Mouse (Mus musculus): ENCODE measurements around the gene Ubiad1. TPM values are rescaled to one million over a fixed set of nuclear protein-coding genes. Genes with fewer than 3 reads are reported as not detected.
A peak's percentile ranks its signal among the peaks of the same experiment; 100 is the strongest.

Gene Ubiad1
- polyA plus RNA-seq, 1 experiment from 2014 or later = 18.3 TPM

DNA sequence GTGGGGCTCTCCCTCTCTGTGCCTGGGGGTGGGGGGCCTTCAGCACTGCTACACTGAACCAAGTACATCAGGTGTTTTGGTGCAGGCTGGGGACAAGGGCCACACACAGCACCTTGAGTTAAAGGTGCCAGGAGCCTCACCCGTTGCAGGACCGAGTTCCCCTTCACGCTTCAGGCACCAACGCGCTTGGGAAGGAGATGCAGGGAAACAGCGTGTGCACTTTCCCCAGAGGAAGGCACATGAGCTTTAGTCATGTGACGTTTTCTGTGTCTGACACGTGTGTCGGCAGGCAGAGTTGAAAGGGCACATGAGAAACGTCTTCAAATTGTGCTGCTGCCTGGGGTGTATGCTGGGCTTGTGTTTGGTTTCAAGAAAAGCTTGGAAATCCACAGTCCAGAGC, 23.8 kb upstream of the Ubiad1 start:
- H3K36me3 ChIP-seq = peaks cover 98% of the 10 kb centered on the region
- no peak for ATAC-seq
- H3K4me2 ChIP-seq = no peak overlapping the region
- H3K27me3 ChIP-seq (replicated peaks) = no peaks in the 10 kb centered on the region
- H3K27ac ChIP-seq = no peak overlapping the region
- no peak overlapping the region for H3K9ac ChIP-seq
- H3K4me1 ChIP-seq = no peaks in the 10 kb centered on the region
- 91% methylated on average over 10 of the region's 10 CpGs for WGBS (ENCODE audit: insufficient replicate concordance)
- no peak overlapping the region for H3K4me3 ChIP-seq
- H3K9me3 ChIP-seq (replicated peaks) = no peaks in the 10 kb centered on the region

- Histone ChIP-seq H3K36me3 (peaks cover 98% of the 10 kb centered on the region), H3K9ac (no peak overlapping the region), H3K27me3 (replicated peaks) (no peaks in the 10 kb centered on the region), H3K4me2 (no peak overlapping the region), H3K9me3 (replicated peaks) (no peaks in the 10 kb centered on the region), H3K27ac (no peak overlapping the region), H3K4me1 (no peaks in the 10 kb centered on the region), H3K4me3 (no peak overlapping the region)
- WGBS (ENCODE audit: insufficient replicate concordance) = 85% methylated on average over 5 of the region's 5 CpGs
- no peak for ATAC-seq
Measured at GRCm38 (mm10) chr4:148466511-148467079, 22.0 kb upstream of the Ubiad1 start.

GRCm38 (mm10) chr4:148464869-148465268, 20.3 kb upstream of the Ubiad1 start:
- Histone ChIP-seq H3K4me3 (no peak overlapping the region), H3K36me3 (peaks cover 98% of the 10 kb centered on the region), H3K27me3 (replicated peaks) (no peaks in the 10 kb centered on the region), H3K27ac (no peak overlapping the region), H3K4me1 (no peaks in the 10 kb centered on the region), H3K9ac (no peak overlapping the region), H3K9me3 (replicated peaks) (no peaks in the 10 kb centered on the region), H3K4me2 (no peak overlapping the region)
- 91% methylated on average over 12 of the region's 12 CpGs for WGBS (ENCODE audit: insufficient replicate concordance)
- no peak for ATAC-seq

GRCm38 (mm10) chr4:148464301-148464700, 19.7 kb upstream of the Ubiad1 start:
- no peak overlapping the region for H3K4me3 ChIP-seq
- no peak for ATAC-seq
- H3K27me3 ChIP-seq (replicated peaks) = no peaks in the 10 kb centered on the region
- WGBS (ENCODE audit: insufficient replicate concordance) = 92% methylated on average over 12 of the region's 12 CpGs
- H3K4me2 ChIP-seq = no peak overlapping the region
- H3K27ac ChIP-seq = no peak overlapping the region
- no peaks in the 10 kb centered on the region for H3K4me1 ChIP-seq
- H3K9ac ChIP-seq = no peak overlapping the region
- peaks cover 98% of the 10 kb centered on the region for H3K36me3 ChIP-seq
- no peaks in the 10 kb centered on the region for H3K9me3 ChIP-seq (replicated peaks)

DNA sequence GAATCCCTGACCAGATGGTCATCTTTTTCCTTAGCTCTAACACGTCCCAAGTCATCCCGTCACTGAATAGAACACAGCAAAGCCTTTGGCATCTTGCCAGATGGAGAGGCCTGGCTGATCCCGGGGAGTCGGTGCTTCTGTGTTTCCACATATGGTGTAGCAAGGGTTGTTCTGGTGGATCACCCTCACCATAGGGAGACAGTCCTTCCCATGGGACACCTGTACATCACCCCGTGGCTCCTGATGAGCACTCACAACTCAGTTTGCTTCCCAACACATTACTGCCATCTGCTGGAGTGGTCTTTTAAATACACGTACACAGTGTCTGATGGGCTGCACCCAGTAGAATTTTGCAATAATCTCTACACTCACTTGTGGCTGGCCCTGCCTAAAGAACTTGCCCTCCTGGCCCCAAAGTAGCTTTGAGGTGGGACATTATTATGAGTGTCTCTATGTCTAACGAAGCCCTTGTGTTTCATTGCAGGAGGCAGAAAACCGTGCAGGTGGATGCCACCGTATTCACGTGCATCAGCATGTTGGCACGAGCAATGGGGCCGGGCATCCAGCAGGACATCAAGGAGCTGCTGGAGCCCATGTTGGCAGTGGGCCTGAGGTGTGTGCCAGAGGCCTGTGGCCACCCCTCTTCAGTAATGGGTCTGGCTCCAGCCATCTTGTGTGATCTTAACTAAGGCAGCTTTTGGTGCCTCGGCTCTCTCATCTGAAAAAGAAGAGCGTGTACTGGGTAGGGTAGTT, 18.8 kb upstream of the Ubiad1 start:
- H3K9me3 ChIP-seq (replicated peaks) = no peaks in the 10 kb centered on the region
- no peak overlapping the region for H3K4me3 ChIP-seq
- peaks cover 98% of the 10 kb centered on the region for H3K36me3 ChIP-seq
- no peaks in the 10 kb centered on the region for H3K27me3 ChIP-seq (replicated peaks)
- 82% methylated on average over 14 of the region's 14 CpGs for WGBS (ENCODE audit: insufficient replicate concordance)
- no peak overlapping the region for H3K9ac ChIP-seq
- H3K4me1 ChIP-seq = no peaks in the 10 kb centered on the region
- H3K4me2 ChIP-seq = no peak overlapping the region
- H3K27ac ChIP-seq = no peak overlapping the region
- ATAC-seq = peak; percentile 27

DNA sequence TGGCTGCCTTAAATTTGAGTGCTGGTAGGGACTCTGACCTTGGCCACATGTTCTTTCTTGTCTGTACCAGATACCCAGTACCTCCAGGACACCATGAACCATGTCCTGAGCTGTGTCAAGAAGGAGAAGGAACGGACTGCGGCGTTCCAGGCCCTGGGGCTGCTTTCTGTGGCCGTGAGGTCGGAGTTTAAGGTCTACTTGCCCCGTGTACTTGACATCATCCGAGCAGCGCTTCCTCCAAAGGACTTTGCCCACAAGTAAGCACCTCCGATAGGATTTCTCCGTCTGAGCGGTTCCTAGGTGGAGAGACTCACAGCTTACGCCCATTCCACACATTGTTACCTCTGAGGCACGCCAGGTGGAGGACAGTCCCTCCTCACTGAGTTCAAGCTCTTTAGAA, 18.1 kb upstream of the Ubiad1 start:
- H3K4me1 ChIP-seq = no peaks in the 10 kb centered on the region
- WGBS (ENCODE audit: insufficient replicate concordance) = 84% methylated on average over 13 of the region's 13 CpGs

DNA sequence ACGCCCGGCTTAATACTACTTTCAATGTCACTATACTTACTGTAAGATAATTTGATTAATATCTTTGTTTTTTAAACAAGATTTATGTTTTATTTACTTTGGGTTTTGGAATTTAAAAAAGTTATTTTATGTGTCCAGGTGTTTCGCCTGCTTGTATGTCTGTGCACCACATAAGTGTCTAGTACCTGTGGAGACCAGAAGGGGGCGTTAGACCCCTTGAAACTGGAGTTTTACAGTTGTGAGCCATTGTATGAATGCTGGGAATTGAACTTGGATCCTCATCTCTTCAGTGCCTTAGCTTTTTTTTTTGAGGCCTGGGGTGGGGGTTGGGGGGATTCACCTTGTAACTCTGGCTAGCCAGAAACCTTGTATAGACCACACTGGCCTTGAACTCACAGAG, 17.2 kb upstream of the Ubiad1 start:
- Histone ChIP-seq H3K36me3 (peaks cover 98% of the 10 kb centered on the region), H3K9ac (no peak overlapping the region), H3K4me3 (no peak overlapping the region), H3K27me3 (replicated peaks) (no peaks in the 10 kb centered on the region), H3K4me2 (no peak overlapping the region), H3K9me3 (replicated peaks) (no peaks in the 10 kb centered on the region), H3K4me1 (no peaks in the 10 kb centered on the region), H3K27ac (no peak overlapping the region)
- WGBS (ENCODE audit: insufficient replicate concordance) = 75% methylated on average over 4 of the region's 4 CpGs
- ATAC-seq = no peak

More for the DNA sequence above, 18.1 kb upstream of the Ubiad1 start:
- Histone ChIP-seq H3K27me3 (replicated peaks) (no peaks in the 10 kb centered on the region), H3K9ac (no peak overlapping the region), H3K9me3 (replicated peaks) (no peaks in the 10 kb centered on the region), H3K36me3 (peaks cover 98% of the 10 kb centered on the region), H3K4me2 (no peak overlapping the region), H3K4me3 (no peak overlapping the region), H3K27ac (no peak overlapping the region)
- no peak for ATAC-seq

DNA sequence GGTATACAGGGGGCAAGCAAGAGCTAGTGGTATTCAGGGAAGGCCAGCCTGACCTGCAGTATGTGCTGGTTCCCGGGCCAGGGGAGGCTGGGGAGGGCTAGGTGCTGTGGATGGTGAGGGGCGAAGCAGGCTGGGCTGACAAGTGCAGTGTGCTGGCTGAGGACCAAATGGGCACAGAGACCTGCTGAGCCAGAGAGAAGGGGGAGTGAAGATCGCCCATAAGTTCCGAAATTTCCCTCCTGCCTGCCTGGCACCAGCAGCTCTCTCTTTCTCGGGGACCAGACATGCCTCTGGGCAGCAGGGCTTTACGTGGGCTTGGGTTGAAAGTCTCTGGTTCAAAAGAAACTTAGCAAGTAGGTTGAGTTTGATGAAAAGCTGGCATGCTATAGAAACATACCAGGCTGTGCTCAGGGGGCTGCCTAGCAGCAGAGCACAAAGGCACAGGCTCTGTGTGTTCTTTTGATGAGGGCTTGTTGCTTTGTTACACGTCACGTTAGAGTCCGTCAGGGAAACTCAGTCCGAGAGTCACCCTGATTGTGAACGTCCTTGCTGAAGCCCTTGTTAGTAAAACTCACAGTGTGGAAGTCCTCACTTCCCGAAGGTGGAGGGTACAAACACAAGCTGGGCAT, 16.2 kb upstream of the Ubiad1 start:
- no peak overlapping the region for H3K27ac ChIP-seq
- H3K36me3 ChIP-seq = peaks cover 98% of the 10 kb centered on the region
- no peaks in the 10 kb centered on the region for H3K27me3 ChIP-seq (replicated peaks)
- ATAC-seq = no peak
- H3K4me3 ChIP-seq = no peak overlapping the region
- H3K4me1 ChIP-seq = no peaks in the 10 kb centered on the region
- H3K9ac ChIP-seq = no peak overlapping the region
- H3K9me3 ChIP-seq (replicated peaks) = no peaks in the 10 kb centered on the region
- WGBS (ENCODE audit: insufficient replicate concordance) = 86% methylated on average over 12 of the region's 12 CpGs
- H3K4me2 ChIP-seq = no peak overlapping the region

DNA sequence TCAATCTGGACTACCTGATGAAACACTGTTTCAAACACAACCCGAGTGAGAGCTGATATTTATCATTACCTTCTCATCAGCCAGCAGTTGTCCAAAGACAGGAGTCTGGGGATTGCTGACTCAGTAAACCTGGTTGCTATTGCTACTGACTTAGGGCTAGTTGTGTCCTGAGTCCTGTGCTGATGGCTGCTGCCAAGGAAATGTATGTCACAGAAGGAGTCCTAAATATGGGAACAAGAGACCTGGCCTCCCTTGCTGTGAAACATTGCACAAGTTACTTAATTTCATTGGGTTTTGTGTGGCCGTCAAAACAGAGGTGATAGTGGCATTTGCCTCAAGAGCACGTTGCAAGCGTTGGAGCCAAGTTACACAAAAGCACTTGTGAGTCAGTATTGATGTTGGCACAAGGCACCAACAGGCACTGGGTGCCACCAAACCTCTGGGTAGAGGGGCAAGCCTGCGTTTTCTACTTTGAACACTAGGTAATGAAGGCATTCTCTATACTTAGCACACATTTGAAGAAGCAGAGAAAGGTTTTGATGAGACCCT, 11.0 kb upstream of the Ubiad1 start:
- Histone ChIP-seq H3K4me3 (no peak overlapping the region), H3K27me3 (replicated peaks) (no peaks in the 10 kb centered on the region), H3K9ac (no peak overlapping the region), H3K4me2 (no peak overlapping the region), H3K4me1 (no peaks in the 10 kb centered on the region), H3K27ac (no peak overlapping the region), H3K9me3 (replicated peaks) (no peaks in the 10 kb centered on the region), H3K36me3 (peaks cover 84% of the 10 kb centered on the region)
- no peak for ATAC-seq
- 79% methylated on average over 5 of the region's 5 CpGs for WGBS (ENCODE audit: insufficient replicate concordance)

- H3K27ac ChIP-seq = no peak overlapping the region
- no peak overlapping the region for H3K4me2 ChIP-seq
- no peaks in the 10 kb centered on the region for H3K27me3 ChIP-seq (replicated peaks)
- peaks cover 13% of the 10 kb centered on the region for H3K4me1 ChIP-seq
- peaks cover 66% of the 10 kb centered on the region for H3K36me3 ChIP-seq
- no peaks in the 10 kb centered on the region for H3K9me3 ChIP-seq (replicated peaks)
- H3K4me3 ChIP-seq = no peak overlapping the region
- no peak for ATAC-seq
- no peak overlapping the region for H3K9ac ChIP-seq
- WGBS (ENCODE audit: insufficient replicate concordance) = 86% methylated on average over 11 of the region's 11 CpGs
Measured at GRCm38 (mm10) chr4:148453707-148454106, 9.1 kb upstream of the Ubiad1 start.

DNA sequence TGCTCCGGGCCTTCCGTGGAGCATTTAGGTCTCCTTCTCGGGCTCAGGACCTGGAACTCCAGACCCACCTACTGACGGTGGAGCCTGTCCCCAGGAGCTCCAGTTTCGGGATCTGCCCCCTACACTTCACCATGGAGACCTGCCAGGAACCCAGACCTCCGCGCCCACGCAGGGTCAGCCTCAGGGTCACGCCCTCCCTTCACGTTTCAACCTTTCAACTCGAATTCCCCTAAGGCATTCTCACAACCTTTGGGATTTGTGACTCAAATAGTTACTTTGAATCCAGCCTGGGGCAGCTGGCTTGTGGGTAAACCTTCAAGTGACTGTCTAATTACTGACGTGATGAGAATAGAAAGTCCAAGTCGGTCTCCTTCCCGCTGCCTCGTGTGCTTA, 4.3 kb upstream of the Ubiad1 start:
- H3K36me3 ChIP-seq = peaks cover 18% of the 10 kb centered on the region
- H3K9me3 ChIP-seq (replicated peaks) = no peaks in the 10 kb centered on the region
- peak overlapping the region; percentile 86 for H3K4me2 ChIP-seq
- H3K4me3 ChIP-seq = peak overlapping the region; percentile 97
- H3K9ac ChIP-seq = peak overlapping the region; percentile 93
- H3K27ac ChIP-seq = peak overlapping the region; percentile 75
- 2% methylated on average over 15 of the region's 15 CpGs for WGBS (ENCODE audit: insufficient replicate concordance)
- no peaks in the 10 kb centered on the region for H3K27me3 ChIP-seq (replicated peaks)
- peak; percentile 19 for ATAC-seq
- H3K4me1 ChIP-seq = peaks cover 41% of the 10 kb centered on the region

DNA sequence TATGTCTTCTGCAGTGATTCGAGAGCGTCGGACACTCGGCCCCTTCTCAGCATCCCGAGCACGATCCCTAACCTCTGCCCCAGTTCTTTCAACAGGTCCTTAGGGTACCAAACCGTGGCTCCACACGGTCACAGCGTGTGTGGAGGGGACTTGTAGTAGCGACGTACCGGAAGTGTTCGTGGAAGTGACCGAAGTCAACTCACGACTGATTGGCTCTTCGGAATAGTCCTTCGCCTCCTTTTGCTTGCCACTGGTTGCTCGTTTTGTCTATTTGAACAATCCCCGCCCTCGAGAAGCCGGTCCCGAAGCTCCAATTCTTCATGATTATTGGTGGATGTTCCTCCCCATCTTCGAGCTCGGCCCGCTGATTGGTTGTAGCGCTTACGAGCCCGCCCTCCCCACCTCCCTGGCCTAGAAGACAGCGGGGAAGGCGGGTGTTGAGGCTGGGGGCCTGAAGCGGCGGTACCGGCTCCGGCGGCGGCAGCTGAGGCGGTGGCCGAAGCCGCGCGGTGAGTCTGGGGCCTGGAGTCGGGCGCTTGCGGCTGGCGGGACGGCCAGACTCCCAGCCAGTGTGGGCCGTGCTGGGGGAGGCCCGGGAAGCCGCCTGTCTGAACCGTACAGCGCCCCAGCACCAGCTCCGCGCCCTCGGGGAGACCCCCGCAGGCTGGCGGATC, 3.7 kb upstream of the Ubiad1 start, which contains the start of gene Mtor:
Gene Mtor (plus strand): TSS at position 433 of the 674 bp plus-strand sequence.
- H3K27me3 ChIP-seq (replicated peaks) = no peaks in the 10 kb centered on the region
- H3K9ac ChIP-seq = peak within 1 kb of the TSS; percentile 93
- H3K27ac ChIP-seq = peak within 1 kb of the TSS; percentile 75
- H3K36me3 ChIP-seq = peaks cover 13% of the 10 kb centered on the region
- no peaks in the 10 kb centered on the region for H3K9me3 ChIP-seq (replicated peaks)
- peaks cover 47% of the 10 kb centered on the region for H3K4me1 ChIP-seq
- peak within 1 kb of the TSS; percentile 86 for H3K4me2 ChIP-seq
- WGBS (ENCODE audit: insufficient replicate concordance) = under 1% methylated on average over 55 of the region's 56 CpGs
- peak within 1 kb of the TSS; percentile 97 for H3K4me3 ChIP-seq
- ATAC-seq = peak; percentile 92

All from liver, embryonic 12.5 days (tissue).